Mouse (Mus musculus) liver, adult 2 months (tissue): ENCODE results near the gene Drc3.

Source experiments
- CTCF ChIP-seq: fragments of 200-500 bp; IDR thresholded peaks from 2 replicates; pipeline ENCODE4 v1.5.1; 2011; ENCODE audit warnings: low read depth, low read length, control low read depth
- POLR2A ChIP-seq: fragments of 200-500 bp; IDR thresholded peaks from 2 replicates; pipeline ENCODE4 v1.6.1; 2011; ENCODE audit warnings: low read length, control low read depth; ENCODE audit not compliant: insufficient read depth; ENCODE audit errors: extremely low read depth

DNA sequence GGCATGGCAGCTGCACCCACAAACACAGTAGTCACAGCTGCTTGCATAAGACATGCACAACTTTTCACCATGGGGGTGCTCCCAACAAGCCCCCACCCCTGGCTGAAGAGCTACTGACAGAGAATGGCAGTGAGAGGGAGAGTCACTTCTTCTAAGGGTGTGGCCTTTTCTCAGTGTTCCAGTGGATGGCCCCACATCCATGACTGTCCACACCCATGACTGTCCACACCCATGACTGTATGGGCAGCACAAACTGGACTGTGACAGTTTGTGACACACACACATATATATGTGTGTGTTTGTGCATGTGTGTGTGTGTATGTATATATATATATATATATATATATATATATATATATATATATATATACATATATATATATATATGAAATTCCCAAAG is 43.3 kb upstream of the Drc3 start:
- TF ChIP-seq CTCF (no peak), POLR2A (no peak)
